Mouse (Mus musculus): ENCODE results near the gene Slc39a1.
"Not testable (repeated sequence)": the region's sequence is repeated elsewhere in the genome, so short reads cannot be mapped to it uniquely, and the experiment has no call there.

Gene Slc39a1

GRCm38 (mm10) chr3:90241669-90242358 lies 6.2 kb upstream of the Slc39a1 start:
- DNase-seq = no peak

- DNase-seq = no peak
Measured at GRCm38 (mm10) chr3:90242984-90243775, 4.8 kb upstream of the Slc39a1 start, which contains the start of gene Creb3l4. TSS of gene Creb3l4 (minus strand) at chr3:90243512.

- no peak for DNase-seq
Measured at GRCm38 (mm10) chr3:90245406-90245805, 2.6 kb upstream of the Slc39a1 start.

- no peak for DNase-seq
Measured at GRCm38 (mm10) chr3:90247630-90247959, 377 bp upstream of the Slc39a1 start.

GRCm38 (mm10) chr3:90248746-90249100 lies 751 bp downstream of the Slc39a1 start:
- no peak for DNase-seq

- no peak for DNase-seq
Measured at GRCm38 (mm10) chr3:90250791-90251190, 2.8 kb downstream of the Slc39a1 start.

GRCm38 (mm10) chr3:90251731-90252226 lies 3.8 kb downstream of the Slc39a1 start:
- not testable (repeated sequence) for DNase-seq

- not testable (repeated sequence) for DNase-seq
Measured at GRCm38 (mm10) chr3:90252659-90253058, 4.7 kb downstream of the Slc39a1 start.

- DNase-seq = not testable (repeated sequence)
Measured at GRCm38 (mm10) chr3:90253174-90253573, 5.2 kb downstream of the Slc39a1 start.

- DNase-seq = peak; percentile 96 to 98
Measured at GRCm38 (mm10) chr3:90253653-90254418, 5.9 kb downstream of the Slc39a1 start, which contains the start of gene Crtc2. TSS of gene Crtc2 (plus strand) at chr3:90254163.

GRCm38 (mm10) chr3:90254419-90255193 lies 6.6 kb downstream of the Slc39a1 start:
- DNase-seq = no peak

GRCm38 (mm10) chr3:90255194-90255565 lies 7.2 kb downstream of the Slc39a1 start:
- no peak for DNase-seq

- no peak for DNase-seq
Measured at GRCm38 (mm10) chr3:90255784-90256353, 7.9 kb downstream of the Slc39a1 start.

- DNase-seq = peak; percentile 46 to 73
Measured at GRCm38 (mm10) chr3:90256731-90257530, 9.0 kb downstream of the Slc39a1 start.

GRCm38 (mm10) chr3:90258521-90258920 lies 10.5 kb downstream of the Slc39a1 start:
- DNase-seq = peak; percentile 64

GRCm38 (mm10) chr3:90263121-90263771 lies 15.3 kb downstream of the Slc39a1 start:
- no peak for DNase-seq

- DNase-seq = no peak
Measured at GRCm38 (mm10) chr3:90264687-90265033, 16.7 kb downstream of the Slc39a1 start.

- peak; percentile 88 to 89 for DNase-seq
Measured at GRCm38 (mm10) chr3:90265034-90265931, 17.3 kb downstream of the Slc39a1 start, which contains the start of gene Dennd4b. TSS of gene Dennd4b (plus strand) at chr3:90265185.

- DNase-seq = no peak
Measured at GRCm38 (mm10) chr3:90265932-90266741, 18.2 kb downstream of the Slc39a1 start.
